Mouse (Mus musculus): Measurements from ENCODE around the gene Cox14.
"Not testable (repeated sequence)": the region's sequence is repeated elsewhere in the genome, so short reads cannot be mapped to it uniquely, and the experiment has no call there.

Cox14 gene

DNA sequence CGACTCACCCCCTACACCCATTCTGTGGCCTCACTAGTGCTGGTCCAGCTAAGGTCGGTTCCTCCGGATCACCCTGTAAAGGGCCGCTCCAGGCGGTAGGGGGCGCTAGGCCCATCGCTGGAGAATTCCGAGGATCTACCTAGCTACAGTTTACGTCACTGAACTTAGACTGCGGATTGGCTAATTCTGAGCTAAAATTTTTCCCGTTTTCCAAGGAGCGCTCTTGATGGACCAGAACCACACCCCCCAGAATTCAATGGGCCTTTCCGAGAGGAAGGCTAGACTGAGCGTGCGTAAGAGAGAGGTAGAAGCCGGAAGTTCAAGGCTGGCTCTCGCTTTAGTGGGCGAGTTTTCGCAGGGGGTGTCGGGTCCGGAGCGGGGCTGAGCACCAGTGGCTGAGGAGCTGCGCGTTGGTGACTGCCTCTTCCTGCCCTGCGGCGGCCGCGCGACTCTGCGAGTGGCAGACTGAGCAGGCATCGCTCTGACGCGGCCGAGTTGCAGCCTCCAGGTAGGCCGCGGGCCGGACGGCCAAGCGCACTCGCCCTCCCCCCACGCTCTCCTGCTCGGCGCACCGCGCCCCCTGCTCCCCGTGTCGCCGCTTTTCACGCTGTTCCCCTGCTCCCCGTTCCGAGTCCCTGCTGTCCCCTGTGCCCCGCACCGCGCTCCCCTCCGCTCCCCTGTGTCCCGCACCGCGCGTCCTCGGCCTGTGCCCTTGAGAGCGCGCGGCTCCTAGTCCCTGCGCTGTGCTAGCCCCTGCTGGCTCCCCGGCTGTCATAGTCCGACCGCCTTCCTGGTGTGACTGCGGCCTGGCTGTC is at the start of gene Cox14:
Gene Cox14 (plus strand): TSS at position 278 of the 815 bp plus-strand sequence.
- DNase-seq (ENCODE audit: low spot score in 2 of 2) = peak; percentile 94 to 96

- no peak for DNase-seq (ENCODE audit: low spot score in 2 of 2)
Observed at GRCm38 (mm10) chr15:99677089-99677488, 48.3 kb upstream of the Cox14 start.

- peak in 1 of 2 experiments; percentile 42 for DNase-seq (ENCODE audit: low spot score in 2 of 2)
Observed at GRCm38 (mm10) chr15:99678063-99678800, 47.2 kb upstream of the Cox14 start.

- DNase-seq (ENCODE audit: low spot score in 2 of 2) = no peak
Observed at GRCm38 (mm10) chr15:99679008-99679407, 46.4 kb upstream of the Cox14 start.

DNA sequence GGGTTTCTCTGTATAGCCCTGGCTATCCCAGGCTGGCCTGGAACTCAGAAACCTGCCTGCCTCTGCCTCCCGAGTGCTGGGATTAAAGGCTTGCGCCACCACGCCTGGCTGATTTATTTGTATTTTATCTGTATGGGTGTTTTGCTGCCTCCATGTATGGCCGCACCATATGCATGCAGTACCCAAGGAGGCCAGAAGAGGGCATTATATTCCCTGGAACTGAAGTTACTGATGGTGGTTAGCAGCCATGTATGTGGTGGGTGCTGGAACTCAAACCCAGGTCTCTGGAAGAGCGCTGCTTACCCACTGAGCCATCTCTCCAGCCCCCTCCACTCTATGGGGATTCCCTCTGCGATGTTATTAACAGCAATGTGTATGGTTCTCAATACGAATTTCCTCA is 42.5 kb upstream of the Cox14 start:
- DNase-seq (ENCODE audit: low spot score in 2 of 2) = peak in 1 of 2 experiments; percentile 37

- no peak for DNase-seq (ENCODE audit: low spot score in 2 of 2)
Observed at GRCm38 (mm10) chr15:99684156-99684555, 41.3 kb upstream of the Cox14 start.

DNA sequence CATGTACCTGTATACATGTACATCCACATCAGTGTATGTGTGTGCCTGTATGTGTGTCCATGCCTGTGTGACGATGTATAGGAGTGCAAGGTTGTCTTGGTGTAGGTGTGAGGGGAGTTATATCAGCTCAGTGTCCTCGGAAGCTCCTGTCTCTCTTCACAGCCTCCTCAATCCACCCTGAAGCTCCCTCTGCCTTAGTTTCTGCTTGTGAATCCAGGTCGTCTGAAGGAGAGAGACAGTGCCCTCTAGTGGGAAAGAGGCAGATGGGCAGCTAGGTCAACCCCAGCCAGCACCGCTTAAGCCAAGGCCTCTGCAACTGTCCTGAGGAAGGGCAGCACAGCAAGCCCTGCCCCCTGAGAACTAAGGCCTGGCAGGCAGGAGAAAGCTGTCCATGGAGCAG is 36.7 kb upstream of the Cox14 start:
- peak in 1 of 2 experiments; percentile 36 for DNase-seq (ENCODE audit: low spot score in 2 of 2)

DNA sequence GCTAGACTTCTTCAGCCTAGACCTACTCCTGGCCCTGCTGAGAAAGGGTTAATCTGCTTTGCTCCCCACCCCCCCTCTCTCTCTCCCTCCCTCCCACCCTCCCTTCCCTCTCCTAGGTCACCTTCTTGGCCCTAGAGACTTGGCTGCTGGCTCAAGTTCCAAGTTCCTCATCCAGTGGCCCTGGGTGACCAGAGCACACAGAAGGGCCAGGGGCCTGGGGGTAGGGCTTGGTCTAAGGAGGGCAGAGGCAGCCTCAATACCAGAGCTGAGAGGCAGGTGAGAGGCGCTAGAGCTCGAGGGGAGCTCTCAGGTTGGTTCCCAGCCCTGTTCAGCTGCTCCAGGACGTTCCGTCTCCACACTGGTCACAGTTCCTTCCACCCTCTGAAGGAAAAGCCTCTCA is 34.5 kb upstream of the Cox14 start:
- no peak for DNase-seq (ENCODE audit: low spot score in 2 of 2)

- DNase-seq (ENCODE audit: low spot score in 2 of 2) = no peak
Observed at GRCm38 (mm10) chr15:99691976-99692375, 33.4 kb upstream of the Cox14 start.

DNA sequence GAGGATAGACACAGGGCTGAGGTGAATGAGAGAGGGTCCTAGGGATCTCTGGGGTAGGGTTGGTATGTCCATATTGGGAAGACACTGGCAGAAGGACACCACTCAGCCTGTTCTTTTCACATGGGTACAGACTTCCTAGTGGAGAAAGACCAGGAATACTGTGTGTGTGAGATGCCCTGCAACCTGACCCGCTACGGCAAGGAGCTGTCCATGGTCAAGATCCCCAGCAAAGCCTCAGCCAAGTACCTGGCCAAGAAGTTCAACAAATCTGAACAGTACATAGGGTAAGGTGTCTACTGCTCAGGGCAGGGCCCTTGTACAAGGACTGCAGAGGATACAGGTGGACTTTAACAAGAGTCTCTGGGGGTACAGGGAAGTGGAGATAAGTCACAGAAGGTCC is 28.1 kb upstream of the Cox14 start:
- DNase-seq (ENCODE audit: low spot score in 2 of 2) = no peak

DNA sequence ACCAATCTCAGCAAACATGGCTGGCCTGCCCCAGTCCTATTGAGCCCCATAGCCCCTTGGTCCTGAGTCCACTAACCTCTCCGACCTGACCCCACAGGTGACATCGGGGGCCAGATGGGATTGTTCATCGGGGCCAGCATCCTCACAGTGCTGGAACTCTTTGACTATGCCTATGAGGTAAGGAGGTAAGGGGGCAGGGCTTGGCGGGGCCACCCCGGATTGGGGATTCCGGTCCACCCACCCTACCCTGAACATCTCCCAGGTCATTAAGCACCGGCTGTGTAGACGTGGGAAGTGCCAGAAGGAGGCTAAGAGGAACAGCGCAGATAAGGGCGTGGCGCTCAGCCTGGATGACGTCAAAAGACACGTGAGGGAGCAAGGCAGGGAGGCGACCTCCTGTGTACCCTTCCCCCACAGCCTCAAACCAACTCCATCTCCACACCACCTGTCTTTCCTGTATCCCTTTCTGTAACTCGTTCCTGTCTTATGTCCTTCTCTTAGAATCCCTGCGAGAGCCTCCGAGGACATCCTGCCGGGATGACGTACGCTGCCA is 26.8 kb upstream of the Cox14 start:
- DNase-seq (ENCODE audit: low spot score in 2 of 2) = peak in 1 of 2 experiments; percentile 48

GRCm38 (mm10) chr15:99699715-99700114 is 25.7 kb upstream of the Cox14 start:
- no peak for DNase-seq (ENCODE audit: low spot score in 2 of 2)

DNA sequence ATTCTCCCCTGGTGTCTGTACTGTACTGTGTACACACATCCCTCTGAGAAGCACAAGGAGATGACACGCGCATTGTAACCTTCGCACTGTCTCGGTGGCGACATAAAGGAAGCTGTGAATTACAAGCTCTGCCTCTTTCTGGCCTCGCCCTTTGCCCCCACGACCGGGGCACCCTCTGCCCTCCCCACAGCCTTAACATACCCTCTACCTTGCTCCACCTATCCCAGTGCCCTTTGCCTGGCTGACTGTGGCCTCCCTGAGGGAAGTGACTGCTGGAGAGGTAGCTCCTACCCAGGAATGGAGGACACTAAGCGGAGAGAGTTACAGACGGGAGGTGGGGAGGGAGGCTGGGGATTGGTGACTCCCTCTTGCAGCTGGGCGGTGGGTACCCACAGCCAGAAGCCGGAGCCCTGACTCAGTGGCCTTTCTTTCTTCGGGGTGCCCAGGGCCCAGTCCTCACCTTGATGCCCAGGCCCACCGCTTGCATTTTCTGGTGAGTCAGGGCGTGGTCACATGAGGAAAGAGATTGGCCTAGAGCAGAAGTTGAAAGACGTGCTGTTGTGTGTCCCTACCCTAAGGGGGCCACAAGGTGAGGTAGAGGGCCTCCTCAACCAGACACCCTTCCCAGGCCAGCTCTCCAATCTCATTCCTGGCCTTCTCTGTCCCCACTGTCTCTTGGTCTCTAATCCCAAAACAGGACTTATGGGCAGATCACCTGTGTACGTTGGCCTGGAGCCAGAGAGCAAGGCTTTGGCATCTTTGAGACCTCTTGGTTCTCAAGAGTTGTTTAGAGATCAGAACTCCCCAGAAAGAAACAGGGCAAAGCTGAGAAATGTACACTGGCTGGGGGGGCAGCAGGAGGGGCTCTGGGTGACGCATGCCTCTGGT is 25.0 kb upstream of the Cox14 start:
- no peak for DNase-seq (ENCODE audit: low spot score in 2 of 2)

GRCm38 (mm10) chr15:99701640-99701998 is 23.8 kb upstream of the Cox14 start:
- DNase-seq (ENCODE audit: low spot score in 2 of 2) = not testable (repeated sequence)

GRCm38 (mm10) chr15:99701999-99702900 is 23.2 kb upstream of the Cox14 start, which contains the start of gene Smarcd1:
Gene Smarcd1, plus strand, starts transcription at chr15:99702129.
- peak; percentile 91 to 93 for DNase-seq (ENCODE audit: low spot score in 2 of 2)

DNA sequence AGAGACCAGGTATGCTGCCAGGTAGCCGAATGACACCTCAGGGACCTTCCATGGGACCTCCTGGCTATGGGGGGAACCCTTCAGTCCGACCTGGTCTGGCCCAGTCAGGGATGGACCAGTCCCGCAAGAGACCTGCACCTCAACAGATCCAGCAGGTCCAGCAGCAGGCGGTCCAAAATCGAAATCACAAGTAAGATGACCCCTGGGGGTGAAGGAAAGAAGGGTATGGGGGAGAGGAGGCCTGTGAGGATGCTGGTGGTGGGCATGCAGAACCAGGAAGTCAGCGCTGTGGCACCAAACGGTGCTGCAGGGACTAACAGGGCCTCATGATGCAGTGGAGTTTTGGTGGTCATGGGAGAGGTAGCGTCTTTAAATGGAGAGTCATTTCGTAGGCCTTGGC is 22.3 kb upstream of the Cox14 start:
- no peak for DNase-seq (ENCODE audit: low spot score in 2 of 2)

GRCm38 (mm10) chr15:99703676-99704040 is 21.8 kb upstream of the Cox14 start:
- DNase-seq (ENCODE audit: low spot score in 2 of 2) = no peak

DNA sequence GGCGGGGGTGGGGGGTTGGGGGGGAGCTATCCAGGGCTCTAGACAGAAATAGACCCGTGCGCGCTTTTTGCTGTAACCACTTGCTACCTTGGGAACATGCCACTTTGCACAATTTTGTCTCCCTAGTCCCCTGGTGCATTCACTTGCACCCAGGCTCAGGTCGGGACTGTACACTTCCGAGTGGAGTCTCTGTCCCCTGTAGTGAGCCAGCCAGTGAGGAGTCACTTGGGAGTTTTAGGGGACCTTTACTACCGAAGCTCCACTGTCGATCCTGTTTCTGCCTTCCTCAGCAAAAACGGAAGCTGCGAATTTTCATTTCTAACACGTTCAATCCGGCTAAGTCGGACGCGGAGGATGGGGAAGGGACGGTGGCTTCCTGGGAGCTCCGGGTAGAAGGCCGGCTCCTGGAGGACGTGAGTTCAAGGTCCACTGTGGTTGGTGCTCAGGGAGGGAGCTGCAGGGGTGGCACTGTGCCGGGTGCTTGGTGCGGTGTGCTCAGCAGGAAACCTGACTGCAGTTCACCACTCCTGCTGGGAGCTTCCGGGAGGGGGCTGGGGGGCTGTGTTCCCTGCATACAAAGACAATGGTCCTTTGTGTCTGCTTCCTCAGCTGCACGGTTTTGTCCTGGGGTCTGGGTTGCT is 21.3 kb upstream of the Cox14 start:
- DNase-seq (ENCODE audit: low spot score in 2 of 2) = no peak

DNA sequence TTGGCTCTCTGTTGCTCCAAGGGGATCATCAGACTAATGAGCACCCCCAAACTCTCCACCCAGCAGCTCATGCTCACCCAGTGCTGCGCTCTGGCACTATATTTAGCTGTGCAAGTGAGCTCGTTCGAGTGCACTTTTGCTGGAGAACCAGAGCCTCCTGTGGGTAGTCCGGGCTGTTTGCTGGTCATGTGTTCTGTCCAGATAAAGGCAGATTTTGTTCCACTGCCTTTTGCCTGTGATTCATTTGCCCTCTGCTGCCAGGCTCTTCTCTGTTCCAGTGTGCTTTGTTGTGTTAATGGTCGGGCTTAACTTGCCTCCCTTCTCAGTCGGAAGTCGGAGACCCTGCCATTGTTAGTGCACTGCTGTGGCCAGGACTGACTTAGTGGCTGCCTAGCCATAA is 20.5 kb upstream of the Cox14 start:
- no peak for DNase-seq (ENCODE audit: low spot score in 2 of 2)

GRCm38 (mm10) chr15:99705440-99706048 is 19.9 kb upstream of the Cox14 start, which contains the start of gene Gm17349:
Gene Gm17349, minus strand, starts transcription at chr15:99705490.
- DNase-seq (ENCODE audit: low spot score in 2 of 2) = peak; percentile 58 to 67

Data from natural killer cell, adult 2 months (primary cell).